Mouse (Mus musculus): ENCODE measurements around the gene Clock. TPM values are rescaled to one million over a fixed set of nuclear protein-coding genes. Genes with fewer than 3 reads are reported as not detected.

Gene Clock
- 19.4 and 23.9 TPM in 2 replicates for polyA plus RNA-seq (2014; fragmentation: Nextera tagmentation; extraction: Ambion mirVana)

DNA sequence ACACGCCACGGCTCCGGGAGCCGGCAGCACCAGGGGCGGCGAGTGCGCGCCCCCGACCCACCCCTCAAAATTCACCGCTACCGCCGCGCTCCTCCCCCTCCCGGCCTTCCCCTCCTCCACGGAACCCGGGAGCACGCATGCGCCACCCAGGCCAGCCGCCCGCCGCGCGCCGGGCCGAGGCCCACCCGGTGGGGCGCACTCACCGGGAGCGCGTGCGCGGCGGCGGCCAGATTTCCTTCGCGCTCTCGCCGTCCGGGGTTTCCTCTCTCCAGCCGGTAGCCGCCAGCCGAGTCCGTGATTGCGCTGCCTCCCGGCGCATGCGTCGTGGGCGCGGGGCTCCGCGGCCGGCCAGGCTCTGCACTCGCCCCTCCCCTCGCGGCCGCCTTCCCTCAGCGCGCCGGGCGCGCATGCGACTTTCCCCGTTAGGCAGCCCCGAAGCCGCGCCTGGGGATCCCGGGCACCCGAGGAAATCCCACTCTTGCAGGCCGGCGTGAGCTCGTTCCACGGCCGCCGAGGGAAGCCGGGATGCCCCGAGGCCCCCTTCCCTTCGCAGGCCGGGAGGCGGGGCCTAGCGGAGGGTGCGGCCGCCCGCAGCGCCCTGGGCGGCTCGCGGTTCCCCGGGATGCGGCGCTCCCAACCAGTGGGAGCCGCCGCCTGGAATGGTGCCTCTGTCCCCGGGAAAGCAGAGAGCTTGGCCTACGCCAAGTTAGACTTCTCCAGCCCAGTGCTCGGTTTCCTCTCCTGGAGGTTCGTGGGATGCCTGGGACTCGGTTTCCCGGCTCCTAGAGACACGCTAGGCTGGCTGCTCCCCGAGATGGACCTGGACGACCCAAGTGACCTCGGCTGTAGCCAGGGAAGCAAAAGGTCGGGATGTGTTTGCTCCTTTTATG lies at the start of gene Clock:
Gene Clock, minus strand, starts transcription at position 341 of the 890 bp plus-strand sequence.
- Histone ChIP-seq H3K27me3 (replicated peaks; ENCODE audit: control insufficient read depth, insufficient read depth, low read length) (no peaks in the 10 kb centered on the region), H3K9me3 (ENCODE audit: control insufficient read depth, low read length) (no peaks in the 10 kb centered on the region), H3K4me1 (replicated peaks; ENCODE audit: control insufficient read depth, insufficient read depth, low read length) (peaks cover 18% of the 10 kb centered on the region), H3K36me3 (ENCODE audit: control insufficient read depth, insufficient read depth, low read length) (no peaks in the 10 kb centered on the region), H3K4me2 (ENCODE audit: low read length) (peak within 1 kb of the TSS; percentile 96), H3K9ac (ENCODE audit: low read length) (peak within 1 kb of the TSS; percentile 89), H3K27ac (ENCODE audit: low read depth) (peak within 1 kb of the TSS; percentile 98), H3K4me3 (ENCODE audit: low read depth, low read length) (peak within 1 kb of the TSS; percentile 93)
- under 1% methylated on average over 91 of the region's 104 CpGs for WGBS
- DNase-seq (ENCODE audit: low spot score) = peak; percentile 92
- ATAC-seq (replicated peaks; ENCODE audit: low FRiP score, low TSS enrichment, low read depth) = peak; percentile 80

DNA sequence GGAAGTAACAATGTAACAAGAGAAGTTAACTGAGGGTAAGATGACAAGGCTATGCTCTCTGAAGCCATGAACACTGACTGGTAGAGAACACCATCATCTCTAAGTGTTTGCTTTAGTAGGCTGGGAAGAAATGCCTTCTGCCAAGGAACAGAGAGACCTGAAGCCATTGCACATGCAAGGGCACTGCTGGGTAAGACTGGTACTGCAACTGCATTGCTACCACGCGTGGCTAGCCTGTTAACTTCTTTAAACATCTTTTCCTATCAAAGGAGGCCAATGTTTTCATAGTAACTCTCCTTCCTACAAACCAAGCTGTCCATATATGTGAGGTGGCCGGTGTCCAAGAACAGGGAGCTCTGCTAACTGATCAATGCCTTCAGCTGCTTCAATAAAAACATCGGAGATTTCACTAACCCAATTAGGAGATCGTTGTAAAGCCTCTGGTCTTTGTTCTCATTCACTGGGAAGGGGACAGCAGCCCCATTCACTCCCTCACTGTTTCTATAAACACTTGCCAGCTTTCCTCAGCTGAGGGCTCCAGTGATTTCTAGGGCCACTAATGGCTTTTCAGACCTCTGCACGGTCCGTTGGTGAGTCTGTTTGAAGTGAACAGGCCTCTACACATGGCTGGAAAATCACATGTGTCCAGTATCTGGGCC lies 47.5 kb upstream of the Clock start:
- WGBS = 41% methylated on average over 7 of the region's 7 CpGs
- no peak for DNase-seq (ENCODE audit: low spot score)
- Histone ChIP-seq H3K27me3 (replicated peaks; ENCODE audit: control insufficient read depth, insufficient read depth, low read length) (no peaks in the 10 kb centered on the region), H3K4me2 (ENCODE audit: low read length) (no peak overlapping the region), H3K4me3 (ENCODE audit: low read depth, low read length) (no peak overlapping the region), H3K4me1 (replicated peaks; ENCODE audit: control insufficient read depth, insufficient read depth, low read length) (no peaks in the 10 kb centered on the region), H3K27ac (ENCODE audit: low read depth) (no peak overlapping the region), H3K9me3 (ENCODE audit: control insufficient read depth, low read length) (no peaks in the 10 kb centered on the region), H3K36me3 (ENCODE audit: control insufficient read depth, insufficient read depth, low read length) (no peaks in the 10 kb centered on the region), H3K9ac (ENCODE audit: low read length) (no peak overlapping the region)
- no peak for ATAC-seq (replicated peaks; ENCODE audit: low FRiP score, low TSS enrichment, low read depth)

DNA sequence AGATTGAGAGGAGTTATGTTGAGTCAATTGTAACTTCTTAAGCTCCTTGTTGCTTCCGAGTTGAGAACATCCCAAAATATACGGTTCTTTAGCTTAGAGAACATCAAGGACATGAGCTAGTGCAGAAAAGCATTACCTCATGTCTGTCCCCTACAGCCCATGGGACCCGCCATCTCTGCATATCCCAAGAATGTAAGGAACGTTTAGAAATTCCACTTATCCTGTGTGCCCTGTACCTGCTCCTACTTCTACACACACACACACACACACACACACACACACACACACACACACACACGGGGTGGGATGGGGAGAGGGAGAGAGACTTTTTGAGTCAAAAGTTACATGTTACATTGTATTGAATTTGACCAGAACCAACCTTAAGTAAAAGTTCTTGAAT lies 46.9 kb upstream of the Clock start:
- DNase-seq (ENCODE audit: low spot score) (no peak), ATAC-seq (replicated peaks; ENCODE audit: low FRiP score, low TSS enrichment, low read depth) (no peak)
- Histone ChIP-seq H3K36me3 (ENCODE audit: control insufficient read depth, insufficient read depth, low read length) (no peaks in the 10 kb centered on the region), H3K27me3 (replicated peaks; ENCODE audit: control insufficient read depth, insufficient read depth, low read length) (no peaks in the 10 kb centered on the region), H3K9ac (ENCODE audit: low read length) (no peak overlapping the region), H3K27ac (ENCODE audit: low read depth) (no peak overlapping the region), H3K4me2 (ENCODE audit: low read length) (no peak overlapping the region), H3K4me3 (ENCODE audit: low read depth, low read length) (no peak overlapping the region), H3K9me3 (ENCODE audit: control insufficient read depth, low read length) (no peaks in the 10 kb centered on the region), H3K4me1 (replicated peaks; ENCODE audit: control insufficient read depth, insufficient read depth, low read length) (no peaks in the 10 kb centered on the region)
- 82% methylated on average over 5 of the region's 5 CpGs for WGBS

DNA sequence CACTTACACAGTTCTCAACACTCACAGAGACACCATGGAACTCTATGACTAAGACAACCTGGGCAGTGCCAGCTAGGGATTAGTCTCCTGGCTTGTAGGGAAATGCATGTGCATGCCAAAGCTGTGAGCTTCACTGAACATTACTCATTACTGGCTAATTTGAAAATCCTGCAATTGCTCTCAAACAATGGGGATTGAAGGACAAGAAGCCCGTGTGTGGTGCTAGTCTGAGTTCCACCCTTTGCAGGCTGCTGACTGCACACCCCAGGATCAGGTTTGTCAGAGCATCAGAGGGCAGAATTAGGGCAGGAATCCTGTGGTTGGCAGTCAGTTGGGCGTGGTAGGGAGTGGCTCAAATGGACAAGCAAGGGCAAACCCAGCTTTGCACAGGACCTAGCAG lies 41.5 kb upstream of the Clock start:
- no peak for ATAC-seq (replicated peaks; ENCODE audit: low FRiP score, low TSS enrichment, low read depth)
- Histone ChIP-seq H3K9me3 (ENCODE audit: control insufficient read depth, low read length) (no peaks in the 10 kb centered on the region), H3K9ac (ENCODE audit: low read length) (no peak overlapping the region), H3K4me3 (ENCODE audit: low read depth, low read length) (no peak overlapping the region), H3K27me3 (replicated peaks; ENCODE audit: control insufficient read depth, insufficient read depth, low read length) (no peaks in the 10 kb centered on the region), H3K27ac (ENCODE audit: low read depth) (no peak overlapping the region), H3K4me2 (ENCODE audit: low read length) (no peak overlapping the region), H3K4me1 (replicated peaks; ENCODE audit: control insufficient read depth, insufficient read depth, low read length) (no peaks in the 10 kb centered on the region), H3K36me3 (ENCODE audit: control insufficient read depth, insufficient read depth, low read length) (no peaks in the 10 kb centered on the region)
- no peak for DNase-seq (ENCODE audit: low spot score)
- 60% methylated on average over 2 of the region's 2 CpGs for WGBS

DNA sequence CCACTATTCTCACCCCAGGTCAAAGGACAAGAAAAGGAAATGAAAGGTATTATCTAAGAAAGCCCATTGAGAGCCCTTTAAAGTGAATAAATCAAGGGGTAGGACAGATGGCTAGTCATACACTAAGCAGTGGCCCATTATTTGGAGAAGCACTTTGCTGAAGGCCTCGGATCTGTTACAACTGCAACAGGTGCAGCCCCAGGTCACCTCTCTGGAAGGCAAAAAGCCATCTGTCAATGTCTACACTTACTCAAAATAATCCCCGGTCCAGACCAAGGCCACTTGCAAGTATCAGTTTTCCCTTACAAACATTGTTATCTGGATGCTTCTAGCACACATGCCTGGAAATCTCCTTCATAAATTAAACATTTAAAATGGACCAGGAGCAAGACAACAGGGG lies 36.3 kb upstream of the Clock start:
- no peak for ATAC-seq (replicated peaks; ENCODE audit: low FRiP score, low TSS enrichment, low read depth)
- WGBS = 54% methylated on average over 2 of the region's 2 CpGs
- Histone ChIP-seq H3K4me1 (replicated peaks; ENCODE audit: control insufficient read depth, insufficient read depth, low read length) (no peaks in the 10 kb centered on the region), H3K27ac (ENCODE audit: low read depth) (no peak overlapping the region), H3K4me3 (ENCODE audit: low read depth, low read length) (no peak overlapping the region), H3K36me3 (ENCODE audit: control insufficient read depth, insufficient read depth, low read length) (no peaks in the 10 kb centered on the region), H3K4me2 (ENCODE audit: low read length) (no peak overlapping the region), H3K9me3 (ENCODE audit: control insufficient read depth, low read length) (no peaks in the 10 kb centered on the region), H3K27me3 (replicated peaks; ENCODE audit: control insufficient read depth, insufficient read depth, low read length) (no peaks in the 10 kb centered on the region), H3K9ac (ENCODE audit: low read length) (no peak overlapping the region)
- no peak for DNase-seq (ENCODE audit: low spot score)

DNA sequence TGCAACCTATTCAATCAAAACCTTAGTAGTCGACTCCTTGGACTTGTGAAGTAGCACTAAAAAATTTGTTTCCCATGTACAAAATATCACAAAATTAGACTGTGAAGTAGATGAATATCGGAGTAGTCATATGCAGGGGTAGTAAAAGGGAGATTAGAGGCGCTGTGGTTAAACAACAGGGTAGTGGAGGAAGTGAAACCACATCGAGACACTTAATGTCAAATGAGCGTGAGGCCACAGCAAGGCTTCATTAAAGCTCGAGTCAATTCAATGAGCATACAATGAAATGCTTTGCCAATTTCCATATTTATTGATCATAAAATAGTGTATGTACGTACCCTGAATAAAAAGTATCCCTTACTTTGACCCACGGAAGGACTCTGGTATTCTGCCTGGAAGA lies 32.5 kb upstream of the Clock start:
- Histone ChIP-seq H3K4me2 (ENCODE audit: low read length) (no peak overlapping the region), H3K4me3 (ENCODE audit: low read depth, low read length) (no peak overlapping the region), H3K9ac (ENCODE audit: low read length) (no peak overlapping the region), H3K27me3 (replicated peaks; ENCODE audit: control insufficient read depth, insufficient read depth, low read length) (no peaks in the 10 kb centered on the region), H3K27ac (ENCODE audit: low read depth) (no peak overlapping the region), H3K4me1 (replicated peaks; ENCODE audit: control insufficient read depth, insufficient read depth, low read length) (no peaks in the 10 kb centered on the region), H3K36me3 (ENCODE audit: control insufficient read depth, insufficient read depth, low read length) (no peaks in the 10 kb centered on the region), H3K9me3 (ENCODE audit: control insufficient read depth, low read length) (no peaks in the 10 kb centered on the region)
- DNase-seq (ENCODE audit: low spot score) = no peak
- ATAC-seq (replicated peaks; ENCODE audit: low FRiP score, low TSS enrichment, low read depth) = no peak
- 85% methylated on average over 8 of the region's 8 CpGs for WGBS

DNA sequence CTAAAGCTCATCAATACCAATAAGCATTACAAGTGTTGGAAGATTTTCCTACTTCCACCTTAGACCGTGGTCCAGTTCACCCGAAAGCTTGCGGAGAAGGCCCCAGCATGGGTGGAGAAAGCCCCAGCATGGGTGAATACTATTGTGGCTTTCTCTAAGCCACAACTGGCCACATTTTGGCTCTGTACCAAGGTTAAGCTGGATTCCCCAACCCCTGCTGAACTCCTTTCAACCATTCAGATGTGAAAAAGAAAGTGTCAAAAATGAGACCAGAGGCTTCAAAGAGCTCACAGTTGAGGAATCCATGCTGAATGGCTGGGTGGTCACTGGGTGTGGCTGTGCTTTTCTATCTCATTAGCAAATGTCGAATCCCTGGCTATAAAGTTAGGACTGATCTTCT lies 29.2 kb upstream of the Clock start:
- Histone ChIP-seq H3K36me3 (ENCODE audit: control insufficient read depth, insufficient read depth, low read length) (no peaks in the 10 kb centered on the region), H3K9ac (ENCODE audit: low read length) (no peak overlapping the region), H3K4me2 (ENCODE audit: low read length) (no peak overlapping the region), H3K4me3 (ENCODE audit: low read depth, low read length) (no peak overlapping the region), H3K27ac (ENCODE audit: low read depth) (no peak overlapping the region), H3K27me3 (replicated peaks; ENCODE audit: control insufficient read depth, insufficient read depth, low read length) (no peaks in the 10 kb centered on the region), H3K4me1 (replicated peaks; ENCODE audit: control insufficient read depth, insufficient read depth, low read length) (no peaks in the 10 kb centered on the region), H3K9me3 (ENCODE audit: control insufficient read depth, low read length) (no peaks in the 10 kb centered on the region)
- 88% methylated on average over 4 of the region's 4 CpGs for whole genome bisulfite sequencing
- ATAC-seq (replicated peaks; ENCODE audit: low FRiP score, low TSS enrichment, low read depth) = no peak
- DNase-seq (ENCODE audit: low spot score) = no peak

DNA sequence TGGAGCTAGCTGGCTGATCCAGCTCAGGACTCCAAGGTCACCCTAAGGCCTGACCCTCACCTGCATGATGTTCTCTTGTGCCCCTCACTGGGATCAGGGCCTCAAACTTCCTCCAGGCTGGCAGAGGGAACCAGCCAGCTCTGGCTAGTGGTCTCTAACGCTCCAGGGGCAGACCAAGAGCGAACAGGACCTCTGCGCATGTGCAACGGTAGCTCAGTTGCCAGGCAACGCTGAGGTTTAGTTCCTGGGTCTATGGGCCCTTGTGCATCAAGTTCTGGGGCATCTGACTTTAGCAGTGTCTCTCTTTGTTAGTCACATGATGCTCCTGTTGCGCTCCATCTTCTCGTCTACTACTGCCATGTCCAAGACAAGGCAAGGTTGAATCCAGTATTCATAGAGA lies 26.4 kb upstream of the Clock start, which contains the start of gene Pdcl2:
Gene Pdcl2, minus strand, starts transcription at position 204 of the 400 bp plus-strand sequence.
- DNase-seq (ENCODE audit: low spot score) (no peak), ATAC-seq (replicated peaks; ENCODE audit: low FRiP score, low TSS enrichment, low read depth) (no peak)
- Histone ChIP-seq H3K9me3 (ENCODE audit: control insufficient read depth, low read length) (no peaks in the 10 kb centered on the region), H3K4me1 (replicated peaks; ENCODE audit: control insufficient read depth, insufficient read depth, low read length) (no peaks in the 10 kb centered on the region), H3K9ac (ENCODE audit: low read length) (no peak within 1 kb of the TSS), H3K4me3 (ENCODE audit: low read depth, low read length) (no peak within 1 kb of the TSS), H3K36me3 (ENCODE audit: control insufficient read depth, insufficient read depth, low read length) (no peaks in the 10 kb centered on the region), H3K27ac (ENCODE audit: low read depth) (no peak within 1 kb of the TSS), H3K4me2 (ENCODE audit: low read length) (no peak within 1 kb of the TSS), H3K27me3 (replicated peaks; ENCODE audit: control insufficient read depth, insufficient read depth, low read length) (no peaks in the 10 kb centered on the region)
- 86% methylated on average over 7 of the region's 7 CpGs for WGBS
